Mouse (Mus musculus) olfactory bulb, adult 2 months (tissue): ENCODE measurements at regions not wholly inside any gene's neighbourhood (a gene's known extent, or its start where the extent isn't known, plus 50 kb on each side); places are given as distances from the start of the nearest gene placed in this dataset.

Experiments
- CTCF ChIP-seq: fragments of 200-500 bp; IDR thresholded peaks from 2 replicates; pipeline ENCODE4 v1.5.1; 2012; ENCODE audit warnings: low read depth, mild to moderate bottlenecking, low read length, moderate library complexity; ENCODE audit not compliant: insufficient read depth
- POLR2A ChIP-seq: fragments of 200-500 bp; IDR thresholded peaks from 2 replicates; pipeline ENCODE4 v1.6.1; 2012; ENCODE audit warnings: mild to moderate bottlenecking, low read depth, low read length, moderate library complexity; ENCODE audit not compliant: insufficient read depth

DNA sequence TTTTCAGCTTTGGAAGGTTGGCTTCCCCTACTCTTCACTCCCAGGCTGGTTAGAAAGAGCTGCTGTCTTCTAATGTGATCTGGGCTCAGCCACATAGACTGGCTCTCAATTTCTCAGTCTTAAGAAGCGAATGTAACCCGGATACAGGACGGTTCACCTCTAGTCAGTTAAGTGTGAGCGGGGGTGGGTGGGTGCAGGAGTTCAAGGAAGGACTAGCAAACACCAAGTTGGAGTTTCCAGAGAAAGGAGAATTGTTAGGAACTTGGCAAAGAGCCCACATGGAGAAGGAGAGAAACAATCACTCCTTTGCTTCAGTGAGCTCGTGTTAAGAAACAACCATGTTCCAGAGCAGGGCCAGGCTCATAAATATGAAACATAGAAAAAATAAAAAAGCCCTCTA, 68.0 kb upstream of the Vldlr start:
- TF ChIP-seq CTCF: no peak
- TF ChIP-seq POLR2A: no peak
